ENCODE assay signal across 27 mouse cellular contexts in genomic region chr5:127637622-127638021, GRCm38 (mm10). TPM values are rescaled to one million over a fixed set of nuclear protein-coding genes. Genes with fewer than 3 reads are reported as not detected.
A peak's percentile ranks its signal among the peaks of the same experiment; 100 is the strongest.
DNase-seq lines count a peak whose midpoint lies in the region; ATAC-seq and TF ChIP-seq lines count a peak whose summit lies in the region.
"Had no signal": no experiment of that assay in that cellular context is flagged by ENCODE, and none has a peak within 500 bp of the region (broad histone marks: within the 10 kb centered on the region; RNA-seq: fewer than 3 reads in every experiment).

No protein-coding gene starts in this region.

- peaks cover 38% of the 10 kb centered on the region for H3K4me1 ChIP-seq in liver, adult 2 months (ENCODE audit: control insufficient read depth, insufficient read depth, low read length)
- no peaks in the 10 kb centered on the region for H3K4me1 ChIP-seq in liver, embryonic 12.5 days
- peaks cover 3 to 30% of the 10 kb centered on the region in 2 experiments for H3K4me1 ChIP-seq in ES-E14 (ENCODE audit: control insufficient read depth in 2 of 2, insufficient read depth in 2 of 2, low read length in 2 of 2, poor library complexity in 1 of 2)
- no peaks in the 10 kb centered on the region for H3K4me1 ChIP-seq in intestine, embryonic 15.5 days (replicated peaks)
- H3K4me1 ChIP-seq: embryonic facial prominence, embryonic 13.5 days had no signal

- H3K79me2 ChIP-seq in liver, adult 2 months (ENCODE audit: control insufficient read depth, insufficient read depth, low read length) = peaks cover 25% of the 10 kb centered on the region

- peak overlapping the region; percentile 21; the same call in 1 of the 2 replicates for H3K4me3 ChIP-seq in liver, adult 2 months (ENCODE audit: insufficient read depth, low read depth, low read length)
- H3K4me3 ChIP-seq in liver, embryonic 12.5 days = no peak overlapping the region
- H3K4me3 ChIP-seq in ES-E14 (ENCODE audit: insufficient read depth in 1 of 2, low read depth in 1 of 2, low read length in 2 of 2, poor library complexity in 1 of 2, severe bottlenecking in 1 of 2) = no peak overlapping the region
- H3K4me3 ChIP-seq in intestine, embryonic 15.5 days (replicated peaks) = no peak overlapping the region
- H3K4me3 ChIP-seq: embryonic facial prominence, embryonic 13.5 days; erythroblast, embryonic 14.5 days; forebrain, embryonic 12.5 days; heart, adult 2 months; heart, embryonic 13.5 days; midbrain, embryonic 13.5 days; neural tube, embryonic 12.5 days had no signal

- TF ChIP-seq POLR2A in liver, adult 2 months (IDR thresholded peaks at IDR 0.05; ENCODE audit: extremely low read depth, insufficient read depth, low read length) = no peak

- TF ChIP-seq CTCF in liver, adult 2 months (IDR thresholded peaks at IDR 0.05; ENCODE audit: low read depth, low read length) = no peak

- no peaks in the 10 kb centered on the region for H3K27me3 ChIP-seq in liver, adult 2 months (ENCODE audit: control insufficient read depth, insufficient read depth, low read length)
- H3K27me3 ChIP-seq in liver, embryonic 12.5 days (replicated peaks) = peaks cover 13% of the 10 kb centered on the region
- H3K27me3 ChIP-seq in intestine, embryonic 15.5 days (replicated peaks) = peaks cover 5% of the 10 kb centered on the region
- H3K27me3 ChIP-seq: forebrain, embryonic 12.5 days; midbrain, embryonic 13.5 days had no signal

- peak; percentile 51 for DNase-seq in adrenal gland, postnatal 10 days
- no peak for DNase-seq in adrenal gland, postnatal 4 days (ENCODE audit: low spot score in 2 of 2)
- DNase-seq in liver, adult 2 months (ENCODE audit: extremely low read depth, low read depth, low spot score) = peak; percentile 100
- no peak for DNase-seq in ES-E14 (ENCODE audit: low read depth, low spot score)
- peak; percentile 56 to 84 for DNase-seq in kidney, postnatal 25 days
- no peak for DNase-seq in left cerebral cortex, adult 11 months (ENCODE audit: low spot score)
- DNase-seq: cerebellum, adult 18-20 months; cerebellum, postnatal 14 days; gastrocnemius, postnatal 25 days; heart, adult 2 months; heart, postnatal 14 days; lung, adult 2 months; lung, postnatal 14 days; retina, postnatal 1 day; right cerebral cortex, postnatal 25 days; spleen, adult 18-20 months had no signal

- 16% methylated on average over 4 of the region's 4 CpGs for WGBS in liver, adult 2 months
- 50% methylated on average over 4 of the region's 4 CpGs for WGBS in liver, embryonic 12.5 days (ENCODE audit: insufficient replicate concordance)
- WGBS in intestine, embryonic 15.5 days = 66% methylated on average over 4 of the region's 4 CpGs

- ATAC-seq in liver, embryonic 12.5 days = no peak
- no peak for ATAC-seq in intestine, embryonic 15.5 days
- ATAC-seq: activated CD4-positive, CD25-positive, alpha-beta regulatory T cell, adult 4 months; midbrain, embryonic 13.5 days had no signal

- peak overlapping the region; percentile 60 for H3K9ac ChIP-seq in liver, adult 2 months (ENCODE audit: low read depth, low read length)
- H3K9ac ChIP-seq in liver, embryonic 12.5 days = no peak overlapping the region
- no peak overlapping the region for H3K9ac ChIP-seq in ES-E14 (ENCODE audit: insufficient read depth, low read depth, low read length, poor library complexity, severe bottlenecking)
- H3K9ac ChIP-seq in intestine, embryonic 15.5 days = no peak overlapping the region
- H3K9ac ChIP-seq: embryonic facial prominence, embryonic 13.5 days; forebrain, embryonic 12.5 days; heart, embryonic 13.5 days; midbrain, embryonic 13.5 days; neural tube, embryonic 12.5 days had no signal

- peak overlapping the region; percentile 90 for H3K27ac ChIP-seq in liver, adult 2 months (replicated peaks; ENCODE audit: insufficient read depth, low read depth, low read length)
- no peak overlapping the region for H3K27ac ChIP-seq in liver, embryonic 12.5 days
- 0 out of 2 replicates have a peak overlapping the region, but pooled peaks have one; percentile 12 for H3K27ac ChIP-seq in ES-E14 (ENCODE audit: insufficient read depth, low read depth, low read length, poor library complexity, severe bottlenecking)
- H3K27ac ChIP-seq in intestine, embryonic 15.5 days = no peak overlapping the region
- H3K27ac ChIP-seq: embryonic facial prominence, embryonic 13.5 days; forebrain, embryonic 12.5 days; heart, adult 2 months; heart, embryonic 13.5 days; kidney, postnatal 0 days; midbrain, embryonic 13.5 days; neural tube, embryonic 12.5 days had no signal

- in situ Hi-C loops in ES-E14 (cut with MboI; ENCODE audit: low sequenced_read_pairs in 2 of 2, unreplicated experiment in 2 of 2) = no loop called here

- H3K36me3 ChIP-seq in liver, adult 2 months (ENCODE audit: control insufficient read depth, insufficient read depth, low read length) = peaks cover 7% of the 10 kb centered on the region
- H3K36me3 ChIP-seq in liver, embryonic 12.5 days = no peaks in the 10 kb centered on the region
- peaks cover 3% of the 10 kb centered on the region; the same call in 1 of the 2 replicates for H3K36me3 ChIP-seq in ES-E14 (ENCODE audit: control insufficient read depth, insufficient read depth, low read length, poor library complexity, severe bottlenecking)
- no peaks in the 10 kb centered on the region for H3K36me3 ChIP-seq in intestine, embryonic 15.5 days
- H3K36me3 ChIP-seq: embryonic facial prominence, embryonic 13.5 days; forebrain, embryonic 12.5 days; heart, embryonic 13.5 days; neural tube, embryonic 12.5 days had no signal

- H3K4me2 ChIP-seq in liver, embryonic 12.5 days = no peak overlapping the region
- H3K4me2 ChIP-seq in intestine, embryonic 15.5 days (replicated peaks) = no peak overlapping the region
- H3K4me2 ChIP-seq: embryonic facial prominence, embryonic 13.5 days; forebrain, embryonic 12.5 days; heart, embryonic 13.5 days; midbrain, embryonic 13.5 days; neural tube, embryonic 12.5 days had no signal

- H3K9me3 ChIP-seq in liver, embryonic 12.5 days (replicated peaks) = peaks cover 19% of the 10 kb centered on the region
- no peaks in the 10 kb centered on the region for H3K9me3 ChIP-seq in ES-E14 (ENCODE audit: control insufficient read depth, insufficient read depth, low read depth, low read length)
- no peaks in the 10 kb centered on the region for H3K9me3 ChIP-seq in intestine, embryonic 15.5 days

TF ChIP-seq in ES-E14, 5 proteins besides CTCF, POLR2A, EP300 and RAD21:
- TF ChIP-seq HCFC1 (IDR thresholded peaks at IDR 0.05; ENCODE audit: borderline replicate concordance, insufficient read depth, low read length) = no peak
- no peak for TF ChIP-seq CHD2 (IDR thresholded peaks at IDR 0.05; ENCODE audit: low read depth, low read length)
- TF ChIP-seq MAFK (IDR thresholded peaks at IDR 0.05; ENCODE audit: insufficient read depth, low read depth, low read length) = no peak

RNA-seq across cellular contexts. Expression of gene Slc15a4, which starts 4.9 kb away (rescaled TPM):
- total RNA-seq in adrenal gland, postnatal 10 days (2021) = 10 to 100 TPM; 16.7 to 17.3 TPM
- 10 to 100 TPM; 19.6 to 27.1 TPM for total RNA-seq in adrenal gland, postnatal 4 days (2021)
- 46.7 and 51.9 TPM in 2 replicates for total RNA-seq in liver, adult 2 months (2014; rRNA removed)
- 22.4 and 26.8 TPM in 2 replicates for polyA plus RNA-seq in liver, adult 2 months (2012; rRNA removed)
- 14.1 and 14.9 TPM in 2 replicates for polyA plus RNA-seq in liver, embryonic 12.5 days (2016; fragmentation: Nextera tagmentation; extraction: Ambion mirVana)
- total RNA-seq in ES-E14 (2012; rRNA removed) = 50.6 and 86.6 TPM in 2 replicates
- 18.1 and 19.2 TPM in 2 replicates for polyA plus RNA-seq in intestine, embryonic 15.5 days (2015; fragmentation: Nextera tagmentation; extraction: Ambion mirVana)

RNA-seq across cellular contexts. Expression of gene Glt1d1, which starts 5.6 kb away (rescaled TPM):
- total RNA-seq in adrenal gland, postnatal 10 days (2021) = 1 to 10 TPM; 1.5 to 3.7 TPM
- total RNA-seq in adrenal gland, postnatal 4 days (2021) = 1 to 10 TPM; 1.9 to 3.2 TPM
- 35.4 and 38.2 TPM in 2 replicates for total RNA-seq in liver, adult 2 months (2014; rRNA removed)
- 9.7 and 14.4 TPM in 2 replicates for polyA plus RNA-seq in liver, adult 2 months (2012; rRNA removed)
- polyA plus RNA-seq in liver, embryonic 12.5 days (2016; fragmentation: Nextera tagmentation; extraction: Ambion mirVana) = 0.08 and 0.28 TPM in 2 replicates
- 12.3 and 18.8 TPM in 2 replicates for total RNA-seq in ES-E14 (2012; rRNA removed)
- polyA plus RNA-seq in intestine, embryonic 15.5 days (2015; fragmentation: Nextera tagmentation; extraction: Ambion mirVana) = 0.63 and 0.78 TPM in 2 replicates
- total RNA-seq: gastrocnemius, postnatal 25 days; heart, adult 2 months; heart, postnatal 14 days; MEL had no signal
- polyA plus RNA-seq: activated CD4-positive, CD25-positive, alpha-beta regulatory T cell, adult 4 months; erythroblast, embryonic 14.5 days; heart, adult 2 months; heart, embryonic 13.5 days had no signal

Comparison
In these comparisons a context has a peak if more than half of its experiments do, and no peak if none do; other contexts are left out.
1. DNase-seq: peak in adrenal gland, postnatal 10 days (single experiment), liver, adult 2 months (single experiment) and kidney, postnatal 25 days (2 of 2); none in adrenal gland, postnatal 4 days (0 of 2), ES-E14 (single experiment) and left cerebral cortex, adult 11 months (single experiment).
2. H3K27ac ChIP-seq: peak in liver, adult 2 months (single experiment) and ES-E14 (single experiment); none in liver, embryonic 12.5 days (single experiment) and intestine, embryonic 15.5 days (single experiment).